8 mouse cellular contexts compared by ENCODE assay signal in the genomic region with DNA sequence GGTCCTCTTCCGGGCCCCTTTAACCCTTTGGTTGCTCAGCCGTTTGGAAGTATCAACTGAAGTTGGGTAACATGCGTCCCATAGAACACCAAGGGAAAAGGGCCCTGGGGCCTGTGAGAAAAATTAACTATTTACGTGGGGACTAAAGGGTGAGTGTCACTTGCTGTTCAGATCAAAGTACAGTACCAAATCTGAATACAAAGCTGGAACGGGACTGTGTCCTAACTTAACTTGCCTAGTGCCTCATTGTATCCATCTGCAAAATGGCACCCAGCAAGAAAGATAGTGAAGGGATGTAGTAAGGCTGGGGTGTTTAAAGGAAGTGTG. TPM values are rescaled to one million over a fixed set of nuclear protein-coding genes. Genes with fewer than 3 reads are reported as not detected.
DNase-seq lines count a peak whose midpoint lies in the region; ATAC-seq and TF ChIP-seq lines count a peak whose summit lies in the region.

No protein-coding gene starts in this region.

- no peaks in the 10 kb centered on the region for H3K36me3 ChIP-seq in heart, embryonic 16.5 days (ENCODE audit: control insufficient read depth, insufficient read depth)
- H3K36me3 ChIP-seq in ES-E14 (ENCODE audit: control insufficient read depth, insufficient read depth, low read length, poor library complexity, severe bottlenecking) (no peaks in the 10 kb centered on the region), macrophage (ENCODE audit: inconsistent target) (no peaks in the 10 kb centered on the region)
- no peaks in the 10 kb centered on the region for H3K36me3 ChIP-seq in forebrain, postnatal 0 days (ENCODE audit: insufficient read depth)

- H3K79me2 ChIP-seq in macrophage (ENCODE audit: inconsistent target): no peaks in the 10 kb centered on the region

- DNase-seq in heart, postnatal 14 days: no peak
- no peak for DNase-seq in ES-E14 (ENCODE audit: low read depth, low spot score)
- no peak for DNase-seq in forebrain, postnatal 0 days
- DNase-seq in ovary, postnatal 36 days (ENCODE audit: low spot score): no peak
- DNase-seq in natural killer cell, adult 2 months (ENCODE audit: low spot score in 2 of 2): no peak
- no peak for DNase-seq in layer of hippocampus, postnatal 25 days (ENCODE audit: extremely low spot score in 1 of 2, low spot score in 1 of 2)

- H3K4me2 ChIP-seq in heart, embryonic 16.5 days (ENCODE audit: low read depth, low read length): peak overlapping the region; percentile 80
- H3K4me2 ChIP-seq in forebrain, postnatal 0 days (ENCODE audit: low read depth): peak overlapping the region; percentile 88

- no peaks in the 10 kb centered on the region for H3K27me3 ChIP-seq in heart, embryonic 16.5 days (ENCODE audit: control insufficient read depth, insufficient read depth, low read length)
- H3K27me3 ChIP-seq in forebrain, postnatal 0 days (ENCODE audit: insufficient read depth, low read length): no peaks in the 10 kb centered on the region

- no peak for TF ChIP-seq CTCF in forebrain, postnatal 0 days (IDR thresholded peaks at IDR 0.05; ENCODE audit: low read depth)

- in situ Hi-C loops in ES-E14 (cut with MboI; ENCODE audit: low sequenced_read_pairs in 2 of 2, unreplicated experiment in 2 of 2): no loop called here

- intact Hi-C loops in heart, postnatal 14 days (cut with DNase I): loop anchor here (5.0 kb wide), 1 partner anchor 59 kb away; no protein-coding TSS in a partner anchor

- 19% methylated on average over 5 of the region's 5 CpGs for WGBS in heart, embryonic 16.5 days
- WGBS in forebrain, postnatal 0 days: 17% methylated on average over 5 of the region's 5 CpGs
- 28% methylated on average over 5 of the region's 5 CpGs for WGBS in macrophage (ENCODE audit: missing documents)

- H3K9me3 ChIP-seq in heart, embryonic 16.5 days (replicated peaks; ENCODE audit: control insufficient read depth, low read length): no peaks in the 10 kb centered on the region
- no peaks in the 10 kb centered on the region for H3K9me3 ChIP-seq in ES-E14 (ENCODE audit: control insufficient read depth, insufficient read depth, low read depth, low read length)
- no peaks in the 10 kb centered on the region for H3K9me3 ChIP-seq in forebrain, postnatal 0 days (ENCODE audit: low read length)

- ATAC-seq in heart, embryonic 16.5 days (replicated peaks; ENCODE audit: extremely low read depth, insufficient read depth, low FRiP score): no peak
- no peak for ATAC-seq in forebrain, postnatal 0 days

- peak overlapping the region; percentile 97 for H3K9ac ChIP-seq in heart, embryonic 16.5 days (ENCODE audit: low read length)
- peak overlapping the region; percentile 88; the same call in 1 of the 2 replicates for H3K9ac ChIP-seq in ES-E14 (ENCODE audit: insufficient read depth, low read depth, low read length, poor library complexity, severe bottlenecking)
- H3K9ac ChIP-seq in forebrain, postnatal 0 days: no peak overlapping the region

- peak overlapping the region; percentile 80 for H3K4me3 ChIP-seq in heart, embryonic 16.5 days (ENCODE audit: low read length)
- peak overlapping the region; percentile 72 to 85 for H3K4me3 ChIP-seq in ES-E14 (ENCODE audit: insufficient read depth in 1 of 2, low read depth in 1 of 2, low read length in 2 of 2, poor library complexity in 1 of 2, severe bottlenecking in 1 of 2)
- peak overlapping the region; percentile 95 for H3K4me3 ChIP-seq in forebrain, postnatal 0 days (ENCODE audit: low read depth, low read length)
- peak overlapping the region; percentile 10; the same call in 1 of the 2 replicates for H3K4me3 ChIP-seq in macrophage (ENCODE audit: inconsistent target)

- H3K4me1 ChIP-seq in heart, embryonic 16.5 days (ENCODE audit: control insufficient read depth, insufficient read depth, low read length): peaks cover 45% of the 10 kb centered on the region
- peaks cover 0 to 7% of the 10 kb centered on the region in 2 experiments; a peak in 1 of 4 replicates for H3K4me1 ChIP-seq in ES-E14 (ENCODE audit: control insufficient read depth in 2 of 2, insufficient read depth in 2 of 2, low read length in 2 of 2, poor library complexity in 1 of 2)
- peaks cover 9% of the 10 kb centered on the region for H3K4me1 ChIP-seq in forebrain, postnatal 0 days (ENCODE audit: insufficient read depth)

- peak overlapping the region; percentile 96 for H3K27ac ChIP-seq in heart, embryonic 16.5 days (ENCODE audit: low read length)
- no peak overlapping the region for H3K27ac ChIP-seq in ES-E14 (ENCODE audit: insufficient read depth, low read depth, low read length, poor library complexity, severe bottlenecking)
- no peak overlapping the region; the same call in 1 of the 2 replicates for H3K27ac ChIP-seq in forebrain, postnatal 0 days (ENCODE audit: low read depth, low read length)
- no peak overlapping the region for H3K27ac ChIP-seq in macrophage

TF ChIP-seq in ES-E14, 5 proteins besides CTCF, POLR2A, EP300 and RAD21:
- TF ChIP-seq ZNF384 (IDR thresholded peaks at IDR 0.05; ENCODE audit: low read depth, low read length) (no peak), ZC3H11A (IDR thresholded peaks at IDR 0.05; ENCODE audit: borderline replicate concordance, low read depth, low read length) (no peak), CHD2 (IDR thresholded peaks at IDR 0.05; ENCODE audit: low read depth, low read length) (no peak), HCFC1 (IDR thresholded peaks at IDR 0.05; ENCODE audit: borderline replicate concordance, insufficient read depth, low read length) (no peak), MAFK (IDR thresholded peaks at IDR 0.05; ENCODE audit: insufficient read depth, low read depth, low read length) (no peak)

RNA-seq across cellular contexts. Expression of a gene that starts 0.5 kb away (rescaled TPM):
- polyA plus RNA-seq in heart, embryonic 16.5 days (2015; fragmentation: Nextera tagmentation; extraction: Ambion mirVana): 3.7 and 3.9 TPM in 2 replicates
- total RNA-seq in heart, postnatal 14 days (2021): 10 to 100 TPM; 19.4 to 20.5 TPM
- 3.7 and 4.5 TPM in 2 replicates for total RNA-seq in ES-E14 (2012; rRNA removed)
- total RNA-seq in forebrain, postnatal 0 days (2014; rRNA removed): 7.8 and 7.9 TPM in 2 replicates
- polyA plus RNA-seq in forebrain, postnatal 0 days (2015; fragmentation: Nextera tagmentation; extraction: Ambion mirVana): 1.5 and 1.9 TPM in 2 replicates
- 10 to 100 TPM in 5 of 26 experiments, 1 to 10 TPM in 21; 2.4 to 13.4 (median 6.7) TPM for total RNA-seq in macrophage (2018; cell fraction: chromatin; rRNA removed)
- total RNA-seq in macrophage (2018; cell fraction: cytosol; rRNA removed): 1 to 10 TPM in 20 of 26 experiments, under 1 TPM in 6; 0.76 to 2.6 (median 1.6) TPM
- total RNA-seq in macrophage (2018; cell fraction: nucleus; rRNA removed): 10 to 100 TPM in 3 of 26 experiments, 1 to 10 TPM in 23; 1.6 to 13.3 (median 4.8) TPM
- polyA plus RNA-seq in macrophage (2018): 1.0 to 2.4 TPM (median 1.1 TPM) in 3 replicates
- total RNA-seq in layer of hippocampus, postnatal 25 days (2021): 10 to 100 TPM; 24.1 to 25.8 TPM

Comparison
In these comparisons a context has a peak if more than half of its experiments do, and no peak if none do; other contexts are left out.
1. H3K4me3 ChIP-seq: peak in every context shown above with its lines; median percentile 95 in forebrain, postnatal 0 days; 80 in heart, embryonic 16.5 days; 78 in ES-E14; 10 in macrophage.